Mouse (Mus musculus) retina, postnatal 7 days (tissue): ENCODE data around the gene Armc9.

ENCODE experiments used
- DNase-seq: peaks from one replicate; pipeline ENCODE4 v3.0.0-alpha.2; 2012; ENCODE audit warnings: low read depth, low spot score

Armc9 gene

DNA sequence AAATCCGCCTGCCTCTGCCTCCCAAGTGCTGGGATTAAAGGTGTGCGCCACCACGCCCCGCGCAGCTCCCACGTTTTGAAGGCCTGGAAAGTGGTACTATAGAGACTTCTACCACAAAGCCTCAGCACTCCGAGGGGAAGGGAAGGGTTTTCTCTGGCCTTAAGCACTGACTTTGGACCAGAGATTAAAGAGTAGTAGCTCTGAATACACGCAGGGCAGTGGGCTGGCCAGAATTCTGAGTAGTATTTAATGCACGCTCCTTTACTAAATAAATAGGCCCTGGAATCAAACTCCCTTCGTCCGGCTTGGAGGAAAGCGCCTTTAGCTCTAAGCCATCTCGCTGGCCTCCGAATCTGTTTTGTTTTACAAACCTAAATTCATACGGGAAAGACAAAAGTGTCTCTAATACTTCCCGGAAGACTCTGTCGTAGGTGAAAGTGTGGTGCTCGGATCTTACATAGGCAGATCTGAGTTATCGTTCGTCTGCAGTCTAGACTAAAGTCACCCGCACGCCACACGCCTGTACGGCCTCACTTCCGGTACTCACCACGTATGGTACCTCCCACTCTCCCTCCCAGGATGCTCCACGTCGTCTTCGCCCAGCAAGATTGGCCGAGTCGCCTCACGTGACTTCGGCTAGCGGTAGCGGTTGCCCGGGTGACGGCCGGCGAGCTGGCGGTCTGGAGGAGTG, at the start of gene Armc9:
TSS of gene Armc9 (plus strand) at position 648 of the 691 bp plus-strand sequence.
- DNase-seq, result peak; percentile 87

DNA sequence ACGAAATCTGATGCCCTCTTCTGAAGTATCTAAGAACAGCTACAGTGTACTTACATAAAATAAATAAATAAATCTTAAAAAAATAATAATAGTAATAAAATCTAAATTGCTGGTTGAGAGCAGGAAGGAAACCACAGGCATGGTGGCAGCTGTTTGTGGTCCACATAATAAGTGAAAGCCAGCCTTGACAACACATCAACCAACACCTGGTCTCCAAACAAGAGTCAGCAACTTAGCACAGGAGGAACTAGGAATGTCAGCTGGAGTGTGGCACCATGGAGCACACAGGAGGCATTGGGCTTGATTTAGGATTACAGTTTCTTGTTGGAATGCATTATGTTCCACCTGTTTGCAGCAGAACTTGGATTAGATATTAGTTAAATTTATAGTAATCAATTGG, 49.5 kb upstream of the Armc9 start:
- DNase-seq, result no peak

DNA sequence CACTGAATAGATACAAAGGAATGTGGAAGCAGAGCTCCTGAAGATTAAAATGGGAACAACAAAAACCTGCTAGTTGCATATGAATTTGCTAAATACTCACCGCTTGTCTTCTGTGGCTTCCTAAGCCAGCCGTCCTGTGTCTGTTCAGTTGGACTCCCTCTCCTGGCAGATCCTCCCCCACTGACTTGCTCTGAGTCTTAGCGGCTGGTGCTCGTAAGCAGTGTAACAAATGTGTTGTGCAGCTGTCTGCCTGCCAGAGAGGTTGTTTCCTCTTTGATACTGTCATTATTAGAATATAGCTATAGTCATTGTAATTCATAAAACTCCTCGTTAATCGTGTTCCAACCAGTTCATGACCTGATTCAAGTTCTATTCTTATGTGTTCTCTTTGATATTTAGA, 42.8 kb upstream of the Armc9 start, which contains the start of gene Htr2b:
TSS of gene Htr2b (minus strand) at position 192 of the 400 bp plus-strand sequence.
- DNase-seq, result no peak

DNA sequence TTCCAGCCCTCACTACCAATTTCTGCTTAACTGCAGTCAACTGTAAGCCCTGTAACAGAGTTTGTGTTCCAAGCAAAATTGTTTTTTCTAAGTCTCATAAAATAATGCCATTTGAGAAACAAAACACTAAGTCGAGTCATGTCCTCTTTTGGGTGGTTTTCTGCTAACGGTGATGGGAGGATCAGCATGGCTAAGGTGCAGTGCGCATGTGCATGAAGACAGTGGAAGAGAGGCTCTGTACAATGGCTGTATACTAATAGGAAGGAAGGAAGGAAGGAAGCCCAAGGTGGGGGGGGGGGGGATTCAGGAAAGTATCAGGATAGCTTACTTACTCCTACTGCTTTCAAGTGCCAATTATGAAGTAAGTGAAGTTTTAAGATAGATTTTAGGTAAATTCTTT, 40.4 kb upstream of the Armc9 start:
- no peak for DNase-seq

DNA sequence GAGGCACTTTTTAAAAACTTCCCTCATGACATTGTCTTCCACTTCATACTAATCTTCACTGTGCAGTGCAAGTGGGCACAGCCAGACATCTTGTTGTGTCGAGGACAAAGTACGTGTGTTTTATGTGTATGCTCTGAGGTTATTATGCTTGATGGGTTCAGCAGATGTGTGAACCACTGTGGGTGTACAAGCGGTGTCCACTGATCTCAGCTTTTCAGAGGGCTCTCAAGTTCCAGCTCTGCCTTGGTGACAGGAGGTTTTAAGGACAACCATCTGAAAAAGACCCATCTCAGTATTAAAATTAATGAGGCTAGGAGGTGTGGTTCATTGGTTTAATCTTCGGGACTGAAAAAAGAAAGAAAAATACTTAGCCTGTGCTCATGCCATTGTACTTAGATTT, 35.0 kb upstream of the Armc9 start:
- no peak for DNase-seq

DNA sequence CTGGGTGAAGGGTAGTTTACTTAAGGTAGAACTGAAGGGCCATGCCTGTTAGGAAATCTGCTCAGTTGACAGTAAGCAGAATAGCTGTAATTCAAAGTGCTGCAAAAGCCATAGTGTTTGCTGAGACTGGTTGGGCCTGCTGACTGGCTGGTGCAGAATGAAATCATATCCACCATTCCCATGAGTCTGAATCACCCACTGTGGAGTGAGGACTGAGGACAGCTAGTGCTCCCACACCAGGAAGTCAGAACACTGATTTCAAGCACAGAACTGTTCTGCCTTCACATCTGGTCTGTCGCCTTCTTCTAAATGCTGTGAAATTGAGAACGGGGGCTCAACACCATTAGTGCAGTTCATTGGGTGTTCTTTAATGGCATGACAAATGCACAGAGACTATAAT, 28.5 kb upstream of the Armc9 start:
- DNase-seq, result no peak

DNA sequence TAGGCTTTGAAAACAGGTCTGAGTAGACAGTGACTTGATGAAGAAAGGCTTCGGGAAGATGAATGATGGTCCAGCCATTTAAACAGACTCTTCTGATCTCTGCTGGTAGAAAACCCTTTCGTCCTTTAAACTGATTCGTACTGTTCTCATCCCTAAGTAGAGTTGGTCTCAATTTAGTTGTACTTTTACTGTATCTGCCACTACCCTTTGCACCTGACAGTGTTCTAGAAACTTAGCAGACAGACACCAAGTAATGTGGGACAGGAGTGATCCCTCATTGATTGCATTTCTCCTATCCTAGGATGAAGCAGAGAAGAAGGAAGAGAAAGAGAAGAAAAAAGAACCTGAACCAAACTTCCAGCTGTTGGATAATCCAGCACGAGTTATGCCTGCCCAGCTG, 21.2 kb upstream of the Armc9 start, which contains the start of gene Gm21972:
TSS of gene Gm21972 (plus strand) at position 301 of the 400 bp plus-strand sequence.
- DNase-seq, result no peak

DNA sequence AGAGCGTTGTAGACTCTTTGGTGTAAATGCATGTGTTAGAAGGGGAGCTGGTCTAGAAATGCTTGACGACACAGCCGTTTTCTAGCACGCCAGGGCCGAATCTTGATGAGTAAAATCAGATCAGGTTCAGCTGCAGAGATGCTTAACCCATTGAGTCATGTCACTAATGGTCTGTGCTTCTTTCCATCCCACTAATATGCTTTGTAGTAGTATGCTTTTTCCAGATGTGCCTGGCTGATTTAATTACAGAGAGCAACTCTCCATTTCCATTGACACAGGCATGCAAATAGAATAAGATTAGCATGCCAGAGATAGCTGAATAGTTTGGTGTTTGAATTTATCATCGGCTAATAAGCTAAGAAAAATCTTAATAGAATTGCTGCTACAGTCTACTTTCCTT, 19.3 kb upstream of the Armc9 start:
- DNase-seq, result no peak

DNA sequence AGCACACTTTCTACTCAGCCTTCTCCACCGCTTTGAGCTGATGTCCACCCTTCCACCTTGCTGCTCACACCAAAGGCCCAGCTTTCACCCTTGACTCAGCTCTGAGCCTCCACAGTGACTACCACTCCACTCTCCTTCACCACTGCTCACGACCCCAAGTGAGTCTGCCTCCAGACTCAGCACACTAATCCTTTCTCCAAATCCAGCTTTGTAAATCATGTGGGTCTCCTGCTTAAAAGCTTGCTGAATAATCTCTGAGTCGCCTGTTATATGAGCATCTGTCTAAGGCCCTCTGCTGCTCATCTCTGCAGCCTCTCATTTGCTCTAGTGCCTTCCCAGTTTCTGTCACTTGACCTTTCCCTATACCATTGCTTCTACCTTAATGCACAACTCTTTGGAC, 13.5 kb upstream of the Armc9 start:
- DNase-seq, result peak; percentile 64

DNA sequence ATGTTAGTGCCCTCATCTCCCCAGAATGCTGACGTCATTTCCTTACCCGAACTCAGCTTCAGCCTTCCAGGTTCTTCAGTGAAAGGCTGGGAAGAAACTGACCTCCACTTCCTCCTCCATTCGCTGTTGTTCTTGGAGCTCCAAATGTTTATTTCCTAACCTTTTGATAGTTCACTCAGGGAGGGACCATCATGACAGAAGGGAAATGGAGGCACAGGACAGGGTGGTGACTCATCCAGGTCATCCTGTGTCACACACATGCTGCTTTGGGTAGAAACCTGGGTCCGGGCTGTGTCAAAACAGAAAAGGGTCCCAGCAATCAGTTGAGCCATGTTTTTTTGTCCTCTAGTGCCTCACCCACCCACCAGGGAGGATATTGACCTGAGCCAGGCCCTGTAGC, 11.4 kb upstream of the Armc9 start:
- DNase-seq, result no peak

DNA sequence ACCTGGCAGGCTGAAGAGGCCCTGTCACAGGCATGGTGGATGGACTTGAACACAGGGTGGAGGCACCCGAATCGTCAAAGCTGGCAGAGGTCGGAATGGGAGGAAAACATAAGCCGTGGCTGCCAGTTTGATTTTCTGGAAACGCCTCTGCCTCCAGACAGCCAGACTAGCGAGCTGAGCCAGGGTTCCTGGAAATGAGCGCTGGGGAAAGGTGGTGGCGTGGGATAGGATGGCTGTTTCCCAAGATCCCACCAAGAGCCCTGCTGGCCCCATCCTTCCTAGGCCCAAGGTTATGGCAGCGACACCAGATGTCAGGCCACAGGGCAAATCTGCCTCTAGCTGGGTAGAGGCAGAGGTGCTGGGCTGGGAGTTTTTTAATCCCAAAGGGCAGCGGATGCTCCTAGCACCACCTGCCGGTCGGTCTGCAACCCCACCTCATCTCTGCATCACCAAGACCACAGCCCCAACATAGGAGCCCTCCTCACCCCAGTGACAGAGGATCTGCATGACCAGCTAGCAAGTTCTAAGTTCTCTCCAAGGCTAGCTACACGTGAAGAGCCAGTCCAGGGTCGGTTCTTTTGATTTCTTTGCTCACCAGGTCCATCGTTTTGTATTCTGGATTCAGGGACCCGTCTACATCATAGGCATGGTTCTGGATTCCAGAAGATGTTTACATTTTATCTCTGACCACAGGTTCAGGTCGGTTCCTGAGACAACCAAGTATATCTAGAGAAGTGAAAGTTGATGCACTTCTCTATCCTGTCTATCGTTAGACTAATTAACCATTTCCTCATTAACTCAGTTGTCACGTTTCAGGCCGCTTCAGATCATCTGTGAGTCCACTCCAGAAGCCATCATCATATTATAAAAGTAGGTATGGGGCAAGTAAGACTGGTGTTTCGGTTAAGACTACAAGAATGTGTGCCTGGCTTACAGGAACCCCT, 10.3 kb upstream of the Armc9 start:
- DNase-seq, result peak; percentile 21

DNA sequence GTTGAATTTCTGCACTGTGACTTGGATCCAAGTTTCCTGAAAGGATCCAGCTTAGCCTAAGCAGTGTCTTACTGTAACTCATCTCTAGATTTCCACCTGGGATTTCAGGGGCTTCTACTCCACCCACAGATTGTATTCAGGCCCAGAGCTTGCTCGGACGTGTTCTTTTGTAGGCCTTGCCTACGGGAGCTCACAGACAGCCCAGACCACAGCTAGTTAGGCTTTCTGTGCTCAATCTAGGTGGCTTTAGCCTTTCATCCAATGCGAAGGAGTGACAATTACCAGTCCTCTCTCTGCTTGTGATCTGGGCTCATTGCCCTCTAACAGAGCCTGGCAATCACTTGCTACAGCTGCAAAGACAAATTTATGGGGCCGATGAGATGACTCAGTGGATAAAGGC, 8.3 kb upstream of the Armc9 start:
- no peak for DNase-seq

DNA sequence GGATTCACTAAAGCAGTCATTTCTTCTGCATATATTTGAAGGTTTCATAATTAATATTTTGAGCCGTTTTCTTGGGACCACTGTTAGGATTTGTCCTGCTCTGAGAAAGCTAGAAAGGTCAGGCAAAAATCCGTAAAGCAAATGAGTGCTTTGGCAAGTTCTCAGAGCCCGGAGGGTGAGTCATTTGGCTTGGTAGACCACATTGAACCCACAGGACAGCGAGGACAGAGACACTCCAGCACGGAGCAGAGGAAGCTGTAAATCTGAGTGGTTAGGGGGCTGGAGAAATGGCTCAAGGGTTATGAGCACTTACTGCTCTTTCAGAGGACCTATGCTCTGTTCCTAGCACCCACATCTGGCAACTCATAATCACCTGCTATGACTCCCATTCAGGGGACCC, 7.0 kb upstream of the Armc9 start:
- DNase-seq, result no peak

DNA sequence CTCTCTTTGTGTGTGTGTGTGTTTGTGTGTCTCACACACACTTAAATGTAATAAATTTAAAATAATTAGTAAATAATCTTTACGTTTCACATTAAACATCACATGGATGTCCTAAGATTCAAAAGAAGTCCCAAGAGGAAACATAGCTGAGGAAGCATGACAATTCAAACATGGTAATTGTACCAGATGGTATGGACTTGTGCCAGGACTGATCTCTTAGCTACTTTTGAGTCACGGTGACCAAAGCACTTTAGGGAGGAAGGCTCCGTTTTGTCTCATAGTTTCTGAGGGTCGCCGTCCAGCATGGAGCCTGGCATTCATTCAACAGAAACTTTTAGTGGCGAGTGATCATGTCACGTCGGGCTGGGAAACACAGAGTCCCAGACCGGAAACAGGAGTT, 6.4 kb upstream of the Armc9 start:
- no peak for DNase-seq

DNA sequence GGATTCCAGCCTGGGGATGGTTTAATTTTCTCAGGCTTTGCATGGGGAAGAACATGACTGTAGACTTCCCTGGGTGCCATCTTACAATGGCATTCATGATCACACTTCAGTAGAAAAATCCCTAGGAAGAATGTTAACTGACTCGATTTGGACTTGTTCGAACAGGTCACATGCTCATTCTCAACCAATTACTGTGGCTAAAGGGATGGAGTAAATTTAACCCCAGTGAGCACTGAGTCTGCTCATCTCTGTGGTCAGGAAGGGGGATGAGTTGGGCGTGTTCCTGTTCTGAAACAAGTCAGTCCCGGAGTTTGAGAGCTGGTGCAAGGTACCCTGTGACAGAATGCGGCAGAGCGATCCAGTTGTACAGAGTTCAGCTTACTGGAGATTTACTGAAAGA, 3.7 kb upstream of the Armc9 start:
- DNase-seq, result no peak

DNA sequence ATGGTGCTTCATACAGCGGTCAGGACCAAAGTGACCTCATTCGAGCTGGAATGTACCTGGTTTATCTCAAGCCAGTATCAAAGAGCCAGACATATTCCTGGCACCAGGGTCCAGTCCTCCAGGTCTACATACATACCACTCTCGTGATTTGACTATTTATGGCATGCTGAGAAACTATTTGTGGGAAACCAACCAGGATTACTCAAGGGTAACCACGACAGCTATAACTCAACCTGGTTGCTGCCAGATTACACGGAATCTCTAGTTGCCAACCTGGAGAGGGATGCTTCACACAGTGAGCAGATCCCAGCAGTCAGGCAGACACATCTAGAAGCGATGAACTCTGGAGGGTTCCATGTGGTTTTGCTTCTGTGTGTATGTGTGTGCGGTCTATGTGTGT, 3.2 kb upstream of the Armc9 start:
- no peak for DNase-seq

DNA sequence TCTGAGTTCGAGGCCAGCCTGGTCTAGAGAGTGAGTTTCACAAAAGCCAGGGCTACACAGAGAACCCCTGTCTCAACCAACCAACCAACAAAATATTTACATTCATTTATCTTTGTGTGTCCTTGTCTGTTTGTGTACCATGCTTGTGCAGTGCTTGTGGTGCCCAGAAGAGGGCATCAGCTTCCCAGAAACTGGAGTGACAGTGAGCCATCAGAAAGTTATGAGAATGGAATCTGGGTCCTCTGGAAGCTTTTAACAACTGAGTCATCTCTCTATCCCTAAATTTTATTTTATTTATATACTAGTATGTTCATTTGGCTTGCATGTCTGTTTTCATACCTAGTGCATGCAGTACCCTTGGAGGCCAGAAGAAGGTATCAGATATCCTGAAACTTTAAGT, 2.0 kb upstream of the Armc9 start:
- no peak for DNase-seq

DNA sequence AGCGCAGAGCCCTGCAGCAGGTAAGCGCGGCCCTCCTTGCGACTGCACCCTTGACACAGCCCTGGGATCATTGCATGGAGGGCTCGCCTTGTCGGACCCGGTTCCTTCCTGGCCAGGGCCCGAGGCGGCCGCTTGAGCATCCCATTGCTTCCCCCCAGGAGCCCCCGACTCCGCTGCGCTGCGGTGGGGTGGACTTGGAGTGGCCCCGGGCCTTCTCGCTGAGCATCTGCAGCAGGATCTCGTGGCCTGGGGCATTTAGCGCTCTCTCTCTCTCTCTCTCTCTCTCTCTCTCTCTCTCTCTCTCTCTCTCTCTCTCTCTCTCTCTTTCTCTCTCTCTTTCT, 214 bp downstream of the Armc9 start:
- no peak for DNase-seq

DNA sequence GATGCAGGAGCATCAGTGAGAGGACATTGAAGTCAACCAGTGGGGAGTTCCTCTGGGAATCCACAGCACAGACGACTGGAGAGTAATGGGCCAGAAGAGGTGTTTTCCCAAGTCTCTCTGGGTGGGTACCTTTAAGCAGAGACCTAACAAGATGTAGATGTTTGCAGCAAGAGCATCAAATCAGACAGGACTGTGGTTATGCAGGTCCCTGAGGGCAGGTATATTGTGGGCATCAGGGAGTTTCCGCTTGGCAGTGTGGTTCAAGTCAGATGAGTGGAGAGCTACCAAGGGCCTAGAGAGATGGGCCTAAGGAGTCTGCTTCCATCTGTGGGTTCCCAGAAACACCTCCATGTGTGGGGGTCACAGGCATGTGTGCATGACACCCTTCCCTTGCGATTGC, 1.5 kb downstream of the Armc9 start:
- no peak for DNase-seq

DNA sequence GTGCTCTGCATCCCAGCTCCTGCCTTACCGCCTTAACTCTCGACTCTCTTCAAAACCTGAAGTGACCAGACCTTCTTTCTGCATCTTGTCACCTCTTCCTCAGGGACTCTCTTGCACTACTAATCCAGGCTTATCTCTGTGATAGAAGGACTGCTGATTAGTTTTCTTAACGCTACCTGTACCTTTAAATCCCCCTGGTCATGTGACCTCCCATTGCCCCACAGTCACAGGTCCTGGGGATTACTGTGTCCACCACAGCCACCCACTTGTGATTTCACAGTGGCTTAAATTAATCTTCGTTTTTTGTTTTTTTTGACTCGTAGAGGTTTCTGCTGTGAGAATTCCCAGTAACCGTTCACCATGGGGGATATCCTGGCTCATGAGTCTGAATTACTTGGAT, 2.0 kb downstream of the Armc9 start:
- no peak for DNase-seq

DNA sequence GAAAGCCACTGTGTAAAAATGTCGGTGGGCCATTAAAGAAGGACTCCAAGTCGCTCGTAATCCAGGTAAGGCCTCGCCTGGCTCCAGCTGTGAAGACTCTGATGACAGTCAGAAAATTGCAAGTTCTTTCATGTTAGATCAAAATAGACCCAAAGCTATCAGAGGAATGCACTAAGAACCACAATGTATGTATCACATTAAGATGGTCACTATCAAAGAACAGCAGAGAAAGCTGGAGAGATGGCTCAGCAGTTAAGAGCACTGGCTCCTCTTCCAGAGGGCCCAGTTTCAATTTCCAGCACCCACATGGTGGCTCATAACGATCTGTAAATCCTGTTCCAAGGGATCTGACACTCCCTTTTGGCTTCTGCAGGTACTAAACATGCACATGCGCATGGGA, 5.5 kb downstream of the Armc9 start:
- DNase-seq, result no peak

DNA sequence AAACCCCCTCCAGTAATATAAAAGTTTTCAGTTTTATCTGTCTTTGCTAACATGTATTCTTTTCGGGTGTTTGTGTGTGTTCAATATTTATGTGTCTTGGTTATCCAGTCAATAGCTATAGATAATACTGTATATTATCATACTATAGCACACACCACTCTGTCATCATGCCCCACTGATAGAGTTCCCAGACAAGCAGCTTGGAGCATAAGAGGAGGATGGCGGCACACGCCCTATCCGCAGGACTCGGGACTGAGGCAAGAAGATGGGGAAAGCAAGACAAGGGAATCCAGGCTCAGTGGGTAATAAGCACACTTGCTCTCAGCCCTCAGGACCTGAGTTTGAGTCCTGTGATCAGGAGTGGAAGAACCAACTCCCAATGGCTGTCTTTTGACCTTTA, 5.9 kb downstream of the Armc9 start:
- DNase-seq, result no peak

DNA sequence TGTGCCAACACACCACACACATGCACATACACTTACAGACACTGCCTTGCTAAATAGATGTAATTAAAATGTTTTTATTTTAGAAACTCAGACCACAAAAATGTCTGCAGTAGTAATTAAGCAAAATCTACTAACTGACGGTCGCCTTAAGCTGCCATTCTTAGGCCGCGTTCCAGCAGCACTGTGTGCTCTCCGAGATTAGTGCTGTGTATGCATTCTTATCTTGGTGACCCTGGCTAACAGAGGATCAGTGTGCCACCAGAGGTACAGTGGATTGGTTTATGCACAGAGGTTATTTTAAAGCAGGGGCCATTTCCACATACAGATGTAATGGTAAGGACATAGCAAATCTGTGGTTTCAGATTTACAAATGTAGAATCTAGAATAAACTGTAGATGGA, 6.5 kb downstream of the Armc9 start:
- DNase-seq, result no peak
